Mouse (Mus musculus): ENCODE results near the gene Nap1l1. TPM values are rescaled to one million over a fixed set of nuclear protein-coding genes. Genes with fewer than 3 reads are reported as not detected.
A peak's percentile ranks its signal among the peaks of the same experiment; 100 is the strongest.
"Not testable (repeated sequence)": the region's sequence is repeated elsewhere in the genome, so short reads cannot be mapped to it uniquely, and the experiment has no call there.

Nap1l1 gene
- polyA plus RNA-seq (2015; fragmentation: Nextera tagmentation; extraction: Ambion mirVana), result 207 and 215 TPM in 2 replicates

DNA sequence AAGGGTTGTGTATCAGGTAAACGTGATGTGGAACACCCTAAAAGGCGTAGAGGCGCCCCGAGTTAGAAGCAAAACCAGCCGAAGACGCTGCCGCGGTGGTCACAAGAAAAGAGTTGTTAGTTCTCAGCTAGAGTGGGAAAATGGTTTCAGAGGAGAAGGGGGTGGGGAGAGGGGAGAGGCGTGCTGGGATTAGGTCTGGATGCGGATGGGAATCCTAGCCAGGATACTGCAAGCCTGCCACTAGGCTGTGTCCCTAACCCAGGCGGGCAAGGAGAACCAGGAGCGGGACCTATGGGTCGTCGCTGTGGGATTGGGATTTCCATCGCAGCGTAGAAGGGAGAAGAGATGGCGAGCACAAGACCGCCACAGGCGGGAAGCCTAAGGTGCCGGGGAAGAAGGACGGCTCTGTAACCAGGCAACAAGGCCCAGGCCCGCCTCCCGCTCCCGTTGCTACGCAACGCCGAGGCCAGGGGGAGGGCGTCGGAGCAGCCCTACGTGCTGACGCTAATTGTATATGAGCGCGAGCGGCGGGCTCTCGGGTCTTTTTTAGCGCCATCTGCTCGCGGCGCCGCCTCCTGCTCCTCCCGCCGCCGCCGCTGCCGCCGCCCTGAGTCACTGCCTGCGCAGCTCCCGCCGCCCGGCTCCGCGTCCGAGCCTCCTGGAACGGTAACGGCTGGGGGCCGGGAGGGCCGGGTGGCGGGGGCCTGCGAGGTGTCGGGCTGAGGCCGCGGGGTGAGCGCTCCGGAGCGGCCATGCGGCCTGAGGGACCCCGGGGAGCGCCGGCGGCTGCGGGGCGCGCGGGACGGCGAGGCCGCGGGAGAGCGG lies at the start of gene Nap1l1:
TSS of gene Nap1l1 (plus strand) at position 538 of the 825 bp plus-strand sequence.
- peak; percentile 100 for ATAC-seq (ENCODE audit: low FRiP score)

DNA sequence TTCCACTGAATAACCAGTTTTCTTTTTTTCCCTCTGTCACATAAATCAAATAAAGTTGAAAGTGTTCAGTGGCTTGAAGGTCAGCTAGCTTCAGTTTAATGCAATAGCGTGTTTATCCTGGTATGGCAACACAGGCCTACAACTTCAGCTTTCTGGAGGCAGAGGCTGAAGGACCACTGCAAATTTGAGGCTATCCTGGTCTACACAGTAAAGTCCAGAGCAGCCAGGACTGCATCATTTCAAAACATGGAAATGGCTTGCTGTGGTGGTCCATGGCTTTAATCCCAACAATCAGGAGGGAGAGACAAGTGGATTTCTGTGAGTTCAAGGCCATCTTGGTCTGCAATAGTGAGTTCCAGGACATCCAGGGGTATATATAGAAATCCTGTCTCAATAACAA lies 46.5 kb upstream of the Nap1l1 start:
- WGBS, result 86% methylated on average over 1 of the region's 1 CpGs
- Histone ChIP-seq H3K9ac (no peak overlapping the region), H3K27me3 (no peaks in the 10 kb centered on the region), H3K36me3 (no peaks in the 10 kb centered on the region), H3K4me3 (no peak overlapping the region), H3K4me2 (no peak overlapping the region), H3K9me3 (no peaks in the 10 kb centered on the region), H3K27ac (no peak overlapping the region), H3K4me1 (replicated peaks) (peaks cover 9% of the 10 kb centered on the region)
- no peak for ATAC-seq (ENCODE audit: low FRiP score)

More for the DNA sequence above, at the start of gene Nap1l1:
- H3K4me1 ChIP-seq (replicated peaks), result peaks cover 43% of the 10 kb centered on the region
- H3K9ac ChIP-seq, result peak within 1 kb of the TSS; percentile 96
- H3K27ac ChIP-seq, result peak within 1 kb of the TSS; percentile 99
- peak within 1 kb of the TSS; percentile 75 for H3K4me2 ChIP-seq
- H3K9me3 ChIP-seq, result no peaks in the 10 kb centered on the region
- no peaks in the 10 kb centered on the region for H3K36me3 ChIP-seq
- under 1% methylated on average over 69 of the region's 80 CpGs for WGBS
- peak within 1 kb of the TSS; percentile 93 for H3K4me3 ChIP-seq
- no peaks in the 10 kb centered on the region for H3K27me3 ChIP-seq

DNA sequence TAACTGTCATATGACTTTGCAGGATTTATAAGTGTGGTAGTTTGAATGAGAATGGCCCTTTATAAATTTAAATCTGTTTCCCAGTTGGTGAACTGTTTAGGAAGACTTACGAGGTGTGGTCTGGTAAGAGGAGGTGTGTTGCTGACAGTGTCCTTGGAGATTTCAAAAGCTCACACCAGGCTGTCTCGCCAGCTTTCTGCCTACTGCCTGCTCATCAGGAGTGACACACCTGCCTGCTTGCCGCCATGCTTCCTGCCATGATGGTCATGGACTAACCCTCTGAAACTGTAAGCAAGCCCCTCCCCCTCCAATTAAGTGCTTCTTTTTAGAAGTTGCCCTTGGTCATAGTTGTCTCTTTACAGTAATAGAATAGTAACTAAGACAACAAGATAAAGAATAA lies 39.5 kb upstream of the Nap1l1 start:
- H3K27me3 ChIP-seq, result no peaks in the 10 kb centered on the region
- 87% methylated on average over 3 of the region's 3 CpGs for WGBS
- H3K27ac ChIP-seq, result no peak overlapping the region
- H3K4me3 ChIP-seq, result no peak overlapping the region
- H3K4me2 ChIP-seq, result no peak overlapping the region
- no peaks in the 10 kb centered on the region for H3K9me3 ChIP-seq
- ATAC-seq (ENCODE audit: low FRiP score), result no peak
- H3K4me1 ChIP-seq (replicated peaks), result no peaks in the 10 kb centered on the region
- no peaks in the 10 kb centered on the region for H3K36me3 ChIP-seq
- H3K9ac ChIP-seq, result no peak overlapping the region

DNA sequence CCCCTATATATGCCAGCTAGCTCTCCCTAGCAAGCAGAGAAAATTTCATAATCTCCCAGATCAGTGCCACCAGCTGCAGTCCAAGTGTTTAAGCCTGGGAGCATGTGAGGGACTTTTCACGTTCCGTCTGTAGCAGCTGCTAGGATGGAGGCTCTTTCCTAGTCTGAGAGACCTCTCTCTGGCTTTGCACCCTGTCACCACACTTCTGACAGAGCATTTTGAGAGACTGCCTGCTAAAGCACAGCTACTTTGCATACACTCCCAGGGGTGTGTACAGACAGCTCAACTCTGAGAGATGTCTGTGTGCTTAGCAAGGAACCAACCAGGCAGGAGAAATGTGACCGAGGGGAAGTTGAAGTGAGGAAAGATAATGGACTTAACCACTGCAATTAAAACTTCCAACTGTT lies 32.0 kb upstream of the Nap1l1 start:
- Histone ChIP-seq H3K27ac (no peak overlapping the region), H3K4me3 (no peak overlapping the region), H3K4me2 (no peak overlapping the region), H3K36me3 (no peaks in the 10 kb centered on the region), H3K27me3 (no peaks in the 10 kb centered on the region), H3K9ac (no peak overlapping the region), H3K4me1 (replicated peaks) (no peaks in the 10 kb centered on the region), H3K9me3 (no peaks in the 10 kb centered on the region)
- WGBS, result 67% methylated on average over 3 of the region's 3 CpGs
- ATAC-seq (ENCODE audit: low FRiP score), result no peak

DNA sequence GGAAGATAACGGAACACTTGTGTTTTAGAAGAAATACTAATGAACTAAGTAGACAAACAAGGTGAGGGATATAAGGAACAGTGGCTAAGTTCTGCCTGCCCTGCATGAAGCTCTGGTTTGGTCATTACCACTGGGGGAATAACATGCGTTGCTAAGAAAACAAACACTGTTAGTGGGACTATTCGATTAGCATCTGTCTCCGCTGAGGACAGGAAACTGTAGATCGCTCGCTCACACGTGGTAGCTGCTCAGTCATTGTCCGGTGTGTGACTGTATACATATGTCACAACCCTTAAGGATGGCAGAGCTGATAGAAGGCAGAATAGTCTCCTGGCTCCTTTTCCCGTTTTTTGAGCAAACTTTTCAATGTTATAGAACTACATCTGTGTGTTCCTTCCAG lies 28.8 kb upstream of the Nap1l1 start:
- Histone ChIP-seq H3K27me3 (no peaks in the 10 kb centered on the region), H3K4me2 (no peak overlapping the region), H3K9ac (no peak overlapping the region), H3K9me3 (0 out of 2 replicates have a peak, but pooled peaks cover 4% of the 10 kb centered on the region), H3K27ac (no peak overlapping the region), H3K4me1 (replicated peaks) (no peaks in the 10 kb centered on the region), H3K36me3 (no peaks in the 10 kb centered on the region), H3K4me3 (no peak overlapping the region)
- whole genome bisulfite sequencing, result 77% methylated on average over 9 of the region's 9 CpGs
- ATAC-seq (ENCODE audit: low FRiP score), result no peak

DNA sequence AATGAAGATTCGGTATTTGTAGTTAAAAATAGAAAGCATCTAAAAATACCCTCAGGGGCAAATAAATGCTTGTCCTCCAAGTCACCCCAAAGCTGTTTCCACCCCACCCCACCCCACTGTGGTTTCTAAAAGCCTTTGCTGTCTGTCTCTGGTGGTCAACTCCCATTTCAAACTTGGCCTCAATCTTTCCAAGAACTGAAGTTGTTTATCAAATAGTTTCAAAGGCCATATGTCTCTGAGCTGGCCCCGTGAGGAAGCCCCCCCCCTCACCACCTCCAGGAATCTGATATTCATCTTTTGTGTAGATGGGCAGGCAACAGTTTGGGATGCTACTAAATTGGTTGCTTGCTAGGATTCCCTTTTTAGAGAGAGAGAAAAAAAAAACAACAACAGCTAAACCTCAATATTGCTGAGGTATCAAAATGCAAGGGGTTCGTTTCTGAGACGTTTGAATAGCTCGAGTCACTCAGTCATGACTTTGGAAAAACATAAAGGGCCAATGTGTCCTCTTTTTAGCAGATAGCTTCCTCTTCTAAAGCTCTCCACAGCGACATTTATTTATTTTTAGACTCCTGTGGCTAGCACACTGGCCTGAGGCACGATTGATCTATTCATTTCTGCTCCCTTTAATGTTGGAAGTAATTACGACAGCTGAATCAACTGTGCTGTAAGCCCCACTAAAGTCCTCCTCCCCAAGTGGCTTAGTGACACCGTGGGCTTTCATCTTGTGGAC lies 26.9 kb upstream of the Nap1l1 start:
- ATAC-seq (ENCODE audit: low FRiP score), result no peak
- H3K27me3 ChIP-seq, result no peaks in the 10 kb centered on the region
- 0 out of 2 replicates have a peak, but pooled peaks cover 4% of the 10 kb centered on the region for H3K9me3 ChIP-seq
- no peak overlapping the region for H3K9ac ChIP-seq
- H3K36me3 ChIP-seq, result no peaks in the 10 kb centered on the region
- H3K4me2 ChIP-seq, result no peak overlapping the region
- WGBS, result 42% methylated on average over 9 of the region's 9 CpGs
- no peak overlapping the region for H3K27ac ChIP-seq
- no peak overlapping the region for H3K4me3 ChIP-seq
- H3K4me1 ChIP-seq (replicated peaks), result no peaks in the 10 kb centered on the region

DNA sequence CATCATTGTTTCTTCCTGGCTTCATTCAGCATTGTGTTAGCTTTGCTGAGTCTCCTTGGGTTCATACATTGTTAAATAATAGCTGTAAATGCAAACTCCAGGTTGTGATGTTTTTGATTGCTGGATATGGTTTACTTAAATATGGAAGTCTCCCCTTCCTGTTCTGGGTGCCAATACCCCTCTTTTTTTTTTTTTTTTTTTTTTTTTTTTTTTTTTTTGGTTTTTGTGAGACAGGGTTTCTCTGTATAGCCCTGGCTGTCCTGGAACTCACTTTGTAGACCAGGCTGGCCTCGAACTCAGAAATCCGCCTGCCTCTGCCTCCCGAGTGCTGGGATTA lies 26.4 kb upstream of the Nap1l1 start:
- H3K4me3 ChIP-seq; H3K4me2 ChIP-seq; ATAC-seq (ENCODE audit: low FRiP score); H3K36me3 ChIP-seq; H3K27me3 ChIP-seq; H3K9ac ChIP-seq; H3K4me1 ChIP-seq (replicated peaks); H3K9me3 ChIP-seq; H3K27ac ChIP-seq: not testable (repeated sequence)
- WGBS, result 98% methylated on average over 3 of the region's 3 CpGs

DNA sequence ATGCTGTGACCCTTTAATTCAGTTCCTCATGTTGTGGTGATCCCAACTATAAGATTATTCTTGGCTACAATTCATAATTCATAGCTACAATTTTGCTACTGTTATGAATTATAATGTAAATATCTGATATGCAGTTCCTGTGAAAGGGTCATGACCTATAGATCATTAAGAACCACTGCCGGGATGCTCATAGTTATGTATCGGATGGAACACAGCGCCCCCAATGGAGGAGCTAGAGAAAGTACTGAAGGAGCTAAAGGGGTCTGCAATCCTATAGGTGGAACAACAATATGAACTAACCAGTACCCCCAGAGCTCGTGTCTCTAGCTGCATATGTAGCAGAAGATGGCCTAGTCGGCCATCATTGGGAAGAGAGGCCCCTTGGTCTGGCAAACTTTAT lies 23.4 kb upstream of the Nap1l1 start:
- not testable (repeated sequence) for H3K4me3 ChIP-seq; H3K27me3 ChIP-seq; H3K9ac ChIP-seq; H3K4me1 ChIP-seq (replicated peaks); H3K27ac ChIP-seq; ATAC-seq (ENCODE audit: low FRiP score); H3K36me3 ChIP-seq; H3K9me3 ChIP-seq; H3K4me2 ChIP-seq
- 76% methylated on average over 5 of the region's 5 CpGs for WGBS

DNA sequence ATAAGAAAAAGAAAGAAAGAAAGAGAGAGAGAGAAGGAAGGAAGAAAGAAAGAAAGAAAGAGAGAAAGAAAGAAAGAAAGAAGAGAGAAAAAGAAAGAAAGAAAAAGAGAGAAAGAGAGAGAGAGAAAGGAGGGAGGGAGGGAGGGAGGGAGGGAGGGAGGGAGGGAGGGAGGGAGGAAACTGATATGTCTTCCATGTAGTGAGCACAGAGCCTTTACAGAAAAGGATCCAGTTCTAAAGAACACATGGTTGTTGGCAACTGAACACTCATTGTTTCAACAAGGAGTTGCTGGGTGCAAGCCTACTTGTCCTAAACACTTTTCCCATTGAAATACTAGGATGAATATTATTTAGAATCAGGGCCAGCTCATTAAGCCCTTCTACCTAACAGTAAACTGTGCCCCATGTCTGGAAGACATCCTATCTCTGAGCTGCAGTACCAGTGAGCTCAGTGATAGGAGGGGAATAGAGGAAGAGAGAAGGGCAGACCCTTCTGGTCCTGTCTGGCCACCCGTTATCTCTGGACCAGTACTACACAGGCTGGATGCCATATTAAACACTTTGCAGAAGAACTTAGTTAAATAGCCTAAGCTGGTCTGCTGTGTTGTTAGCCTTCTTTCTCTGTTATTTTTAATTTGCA lies 21.2 kb upstream of the Nap1l1 start:
- Histone ChIP-seq H3K27me3 (no peaks in the 10 kb centered on the region), H3K4me1 (replicated peaks) (no peaks in the 10 kb centered on the region), H3K9me3 (0 out of 2 replicates have a peak, but pooled peaks cover 4% of the 10 kb centered on the region), H3K36me3 (no peaks in the 10 kb centered on the region), H3K27ac (no peak overlapping the region), H3K4me2 (no peak overlapping the region), H3K9ac (no peak overlapping the region), H3K4me3 (no peak overlapping the region)
- whole genome bisulfite sequencing, result 88% methylated on average over 1 of the region's 1 CpGs
- no peak for ATAC-seq (ENCODE audit: low FRiP score)

DNA sequence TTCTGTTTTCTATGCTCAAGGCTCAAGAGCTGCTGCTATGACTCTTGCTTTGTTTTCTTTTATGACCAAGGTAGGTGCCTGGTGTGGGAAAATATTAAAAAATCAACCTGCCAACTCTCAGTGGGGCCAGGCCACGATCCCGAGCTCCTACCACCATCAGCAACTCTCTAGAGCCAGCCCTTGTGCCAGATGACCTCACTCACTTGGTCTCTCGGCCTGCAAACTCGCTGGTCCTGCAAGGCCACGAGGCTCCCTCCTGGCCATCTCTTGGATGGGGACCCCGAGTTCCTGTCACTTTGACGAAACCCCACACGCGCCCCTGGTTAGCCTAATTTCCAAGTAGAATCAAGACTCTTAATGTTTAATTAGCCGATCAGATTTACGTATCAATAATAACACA lies 20.6 kb upstream of the Nap1l1 start:
- no peaks in the 10 kb centered on the region for H3K9me3 ChIP-seq
- no peaks in the 10 kb centered on the region for H3K4me1 ChIP-seq (replicated peaks)
- no peaks in the 10 kb centered on the region for H3K27me3 ChIP-seq
- no peak overlapping the region for H3K27ac ChIP-seq
- no peak overlapping the region for H3K9ac ChIP-seq
- 91% methylated on average over 11 of the region's 11 CpGs for WGBS
- H3K4me2 ChIP-seq, result no peak overlapping the region
- no peaks in the 10 kb centered on the region for H3K36me3 ChIP-seq
- no peak overlapping the region for H3K4me3 ChIP-seq
- ATAC-seq (ENCODE audit: low FRiP score), result no peak

DNA sequence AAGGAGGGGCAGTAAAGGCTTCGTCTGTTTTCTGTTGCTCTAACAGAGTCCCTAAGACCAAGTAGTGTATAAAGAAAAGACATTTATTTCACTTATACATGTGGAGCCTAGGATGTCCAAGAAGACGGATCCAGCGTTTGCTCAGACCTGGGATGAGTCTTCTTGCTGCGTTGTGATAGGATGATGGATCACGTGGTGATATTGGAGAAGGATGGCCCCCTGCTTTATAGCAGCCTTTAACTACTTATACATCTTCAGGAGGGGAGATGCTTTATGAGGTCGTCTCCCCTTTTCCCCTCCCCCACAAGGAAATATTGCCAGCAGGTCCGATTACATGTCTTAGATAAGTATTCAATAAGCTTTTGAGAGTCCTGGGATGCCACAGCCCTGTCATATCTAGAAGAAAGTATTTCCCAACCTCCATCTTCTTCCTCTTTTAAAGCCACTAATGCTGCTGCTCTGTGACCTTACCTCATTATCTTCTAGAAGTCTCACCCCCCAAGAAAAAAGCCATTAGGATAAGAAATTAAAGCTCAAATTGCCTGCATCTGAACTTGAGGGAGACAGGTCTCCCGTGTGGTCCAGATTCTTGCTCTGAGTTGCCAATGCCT lies 18.2 kb upstream of the Nap1l1 start:
- H3K4me1 ChIP-seq (replicated peaks), result 0 out of 2 replicates have a peak, but pooled peaks cover 5% of the 10 kb centered on the region
- H3K36me3 ChIP-seq, result no peaks in the 10 kb centered on the region
- H3K4me3 ChIP-seq, result no peak overlapping the region
- no peak overlapping the region for H3K4me2 ChIP-seq
- no peak overlapping the region for H3K27ac ChIP-seq
- 83% methylated on average over 8 of the region's 8 CpGs for WGBS
- no peak overlapping the region for H3K9ac ChIP-seq
- no peaks in the 10 kb centered on the region for H3K27me3 ChIP-seq
- H3K9me3 ChIP-seq, result no peaks in the 10 kb centered on the region
- ATAC-seq (ENCODE audit: low FRiP score), result no peak

DNA sequence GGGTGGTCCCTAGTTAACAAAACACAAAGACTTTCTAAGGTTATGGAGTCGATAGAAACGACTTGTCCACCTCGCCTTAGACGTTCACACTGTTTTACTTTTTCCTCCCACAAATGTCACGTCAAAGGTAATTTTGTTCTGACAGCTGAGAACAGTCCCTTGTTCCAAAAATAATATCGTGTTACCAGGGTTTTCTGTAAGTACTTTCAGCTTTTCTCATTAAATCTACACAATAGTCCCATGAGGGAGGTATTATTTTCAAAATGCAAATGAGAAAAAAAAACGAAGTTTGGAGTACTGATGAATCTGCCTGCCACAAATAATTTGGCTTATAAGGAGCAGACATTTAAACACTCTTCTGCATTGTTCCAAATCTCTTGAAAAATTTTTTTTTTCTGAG lies 14.9 kb upstream of the Nap1l1 start:
- no peaks in the 10 kb centered on the region for H3K9me3 ChIP-seq
- no peaks in the 10 kb centered on the region for H3K36me3 ChIP-seq
- no peak overlapping the region for H3K4me2 ChIP-seq
- no peak overlapping the region for H3K4me3 ChIP-seq
- WGBS, result 70% methylated on average over 7 of the region's 7 CpGs
- H3K27ac ChIP-seq, result no peak overlapping the region
- H3K4me1 ChIP-seq (replicated peaks), result peaks cover 11% of the 10 kb centered on the region; the same call in 1 of the 2 replicates
- ATAC-seq (ENCODE audit: low FRiP score), result no peak
- no peak overlapping the region for H3K9ac ChIP-seq
- H3K27me3 ChIP-seq, result no peaks in the 10 kb centered on the region

All from hindbrain, embryonic 13.5 days (tissue).